Mouse (Mus musculus): ENCODE data around the gene Mettl7a2. TPM values are rescaled to one million over a fixed set of nuclear protein-coding genes. Genes with fewer than 3 reads are reported as not detected.

Gene Mettl7a2
- total and polyA plus RNA-seq, 3 experiments = not detected

DNA sequence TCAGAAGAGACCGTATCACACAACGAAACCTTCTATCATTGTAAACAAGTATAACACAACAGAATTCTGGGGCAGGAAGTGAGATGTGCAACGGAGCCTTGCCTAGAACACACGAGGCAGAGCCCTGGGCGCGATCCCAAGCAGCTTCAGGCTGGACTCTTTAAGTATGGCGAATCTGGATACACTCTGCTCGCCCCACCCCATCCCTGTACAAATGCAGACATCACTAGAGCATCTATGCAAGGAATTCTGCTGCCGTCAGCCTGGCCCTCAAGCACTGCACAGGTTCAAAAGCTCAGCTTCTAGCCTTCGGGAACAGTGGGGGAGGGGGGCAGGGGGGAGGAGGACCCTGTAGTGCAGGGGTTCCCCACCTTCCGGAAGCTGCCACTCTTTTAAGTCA is 40.0 kb downstream of the Mettl7a2 start:
- H3K27me3 ChIP-seq (ENCODE audit: control insufficient read depth in 1 of 2, insufficient read depth in 2 of 2, low read length in 2 of 2) = no peaks in the 10 kb centered on the region
- peaks cover 22 to 30% of the 10 kb centered on the region in 2 experiments for H3K36me3 ChIP-seq (ENCODE audit: control insufficient read depth in 1 of 2, insufficient read depth in 2 of 2, low read length in 2 of 2)
- no peaks in the 10 kb centered on the region for H3K79me2 ChIP-seq (ENCODE audit: control insufficient read depth, insufficient read depth, low read length, poor library complexity)
- H3K4me3 ChIP-seq (ENCODE audit: control insufficient read depth in 1 of 2, insufficient read depth in 1 of 2, low read depth in 2 of 2, low read length in 2 of 2) = no peak overlapping the region
- H3K4me1 ChIP-seq (ENCODE audit: control insufficient read depth in 1 of 2, insufficient read depth in 2 of 2, low read length in 2 of 2) = peaks cover 21 to 25% of the 10 kb centered on the region in 2 experiments
- no peaks in the 10 kb centered on the region for H3K9me3 ChIP-seq (replicated peaks; ENCODE audit: insufficient read depth, low read length)
- no peak overlapping the region for H3K27ac ChIP-seq (ENCODE audit: control insufficient read depth, low read depth, low read length)
- no peak for DNase-seq (ENCODE audit: low read depth, low spot score)
- H3K9ac ChIP-seq (ENCODE audit: control insufficient read depth, low read depth, low read length, poor library complexity, severe bottlenecking) = no peak overlapping the region
- no peak for TF ChIP-seq NELFE (IDR thresholded peaks at IDR 0.05; ENCODE audit: low read depth, low read length)
- TF ChIP-seq POLR2A (IDR thresholded peaks at IDR 0.05; ENCODE audit: control insufficient read depth in 1 of 2, insufficient read depth in 1 of 2, low read depth in 1 of 2, low read length in 2 of 2, poor library complexity in 1 of 2) = no peak
- no peak for TF ChIP-seq ZKSCAN1 (IDR thresholded peaks at IDR 0.05; ENCODE audit: low read depth, low read length)
- no peak for TF ChIP-seq GABPA (IDR thresholded peaks at IDR 0.05; ENCODE audit: low read depth, low read length)
- TF ChIP-seq TAL1 (IDR thresholded peaks at IDR 0.05; ENCODE audit: low read length) = no peak
- TF ChIP-seq ETS1 (IDR thresholded peaks at IDR 0.05; ENCODE audit: low read depth, low read length) = no peak
- TF ChIP-seq MYB (IDR thresholded peaks at IDR 0.05; ENCODE audit: low read depth, low read length) = no peak

GRCm38 (mm10) chr15:100395561-100395960 is 42.6 kb downstream of the Mettl7a2 start:
- H3K4me3 ChIP-seq (ENCODE audit: control insufficient read depth in 1 of 2, insufficient read depth in 1 of 2, low read depth in 2 of 2, low read length in 2 of 2) = no peak overlapping the region
- no peaks in the 10 kb centered on the region for H3K9me3 ChIP-seq (replicated peaks; ENCODE audit: insufficient read depth, low read length)
- H3K27ac ChIP-seq (ENCODE audit: control insufficient read depth, low read depth, low read length) = no peak overlapping the region
- H3K79me2 ChIP-seq (ENCODE audit: control insufficient read depth, insufficient read depth, low read length, poor library complexity) = no peaks in the 10 kb centered on the region
- TF ChIP-seq ZC3H11A (IDR thresholded peaks at IDR 0.05; ENCODE audit: low read depth, low read length) (peak; percentile 19; the same call in 1 of the 2 replicates), SMC3 (IDR thresholded peaks at IDR 0.05; ENCODE audit: low read depth, low read length) (peak; percentile 52), CTCF (IDR thresholded peaks at IDR 0.05 in 2 of 3, conservative IDR thresholded peaks at IDR 0.05 in 1 of 3; ENCODE audit: control insufficient read depth in 1 of 3, insufficient read depth in 1 of 3, low read depth in 2 of 3, low read length in 3 of 3, poor library complexity in 1 of 3, severe bottlenecking in 1 of 3) (peak; percentile 23 to 52 (median 35)), USF2 (IDR thresholded peaks at IDR 0.05; ENCODE audit: borderline replicate concordance in 1 of 2, insufficient read depth in 1 of 2, low read depth in 1 of 2, low read length in 2 of 2) (no peak), MEF2A (IDR thresholded peaks at IDR 0.05; ENCODE audit: extremely low read depth, insufficient replicate concordance, low read depth, low read length, poor library complexity, severe bottlenecking) (no peak), RAD21 (IDR thresholded peaks at IDR 0.05; ENCODE audit: low read depth, low read length) (peak; percentile 27)
- peaks cover 17 to 20% of the 10 kb centered on the region in 2 experiments for H3K4me1 ChIP-seq (ENCODE audit: control insufficient read depth in 1 of 2, insufficient read depth in 2 of 2, low read length in 2 of 2)
- H3K9ac ChIP-seq (ENCODE audit: control insufficient read depth, low read depth, low read length, poor library complexity, severe bottlenecking) = no peak overlapping the region
- no peak for DNase-seq (ENCODE audit: low read depth, low spot score)
- H3K36me3 ChIP-seq (ENCODE audit: control insufficient read depth in 1 of 2, insufficient read depth in 2 of 2, low read length in 2 of 2) = peaks cover 22 to 35% of the 10 kb centered on the region in 2 experiments
- H3K27me3 ChIP-seq (ENCODE audit: control insufficient read depth in 1 of 2, insufficient read depth in 2 of 2, low read length in 2 of 2) = no peaks in the 10 kb centered on the region

GRCm38 (mm10) chr15:100400592-100401250 is 47.7 kb downstream of the Mettl7a2 start:
- H3K27me3 ChIP-seq (ENCODE audit: control insufficient read depth in 1 of 2, insufficient read depth in 2 of 2, low read length in 2 of 2) = no peaks in the 10 kb centered on the region
- peaks cover 3 to 57% of the 10 kb centered on the region in 2 experiments for H3K36me3 ChIP-seq (ENCODE audit: control insufficient read depth in 1 of 2, insufficient read depth in 2 of 2, low read length in 2 of 2)
- no peak overlapping the region for H3K9ac ChIP-seq (ENCODE audit: control insufficient read depth, low read depth, low read length, poor library complexity, severe bottlenecking)
- DNase-seq (ENCODE audit: low read depth, low spot score) = no peak
- TF ChIP-seq GABPA (IDR thresholded peaks at IDR 0.05; ENCODE audit: low read depth, low read length) (no peak), USF1 (IDR thresholded peaks at IDR 0.05; ENCODE audit: low read depth, low read length) (no peak), ELF1 (IDR thresholded peaks at IDR 0.05; ENCODE audit: low read depth, low read length) (no peak), POLR2A (IDR thresholded peaks at IDR 0.05; ENCODE audit: control insufficient read depth in 1 of 2, insufficient read depth in 1 of 2, low read depth in 1 of 2, low read length in 2 of 2, poor library complexity in 1 of 2) (no peak), RCOR1 (IDR thresholded peaks at IDR 0.05; ENCODE audit: low read depth, low read length) (no peak)
- no peaks in the 10 kb centered on the region for H3K79me2 ChIP-seq (ENCODE audit: control insufficient read depth, insufficient read depth, low read length, poor library complexity)
- peaks cover 2 to 3% of the 10 kb centered on the region in 2 experiments; a peak in 2 of 4 replicates for H3K4me1 ChIP-seq (ENCODE audit: control insufficient read depth in 1 of 2, insufficient read depth in 2 of 2, low read length in 2 of 2)
- no peaks in the 10 kb centered on the region for H3K9me3 ChIP-seq (replicated peaks; ENCODE audit: insufficient read depth, low read length)
- H3K27ac ChIP-seq (ENCODE audit: control insufficient read depth, low read depth, low read length) = no peak overlapping the region
- no peak overlapping the region for H3K4me3 ChIP-seq (ENCODE audit: control insufficient read depth in 1 of 2, insufficient read depth in 1 of 2, low read depth in 2 of 2, low read length in 2 of 2)
